Mouse (Mus musculus): ENCODE measurements around the gene Srrm3.

Srrm3 gene

Small RNA genes lying within 50 kb of the gene (microRNA-seq; reads per million reads assigned to microRNA genes)
- gene Gm23268: 0 reads per million in 2 experiments

Measured in adrenal gland (tissue).